Mouse (Mus musculus): Measurements from ENCODE around the gene Lrrc66.

Lrrc66 gene

GRCm38 (mm10) chr5:73632291-73632690 is at the start of gene Lrrc66:
Lrrc66 (minus strand) TSS chr5:73632526.
- in situ Hi-C loops (cut with MboI; ENCODE audit: unreplicated experiment in 2 of 2) = loop anchor here (10.0 to 25.0 kb wide), 3 partner anchors 645 to 1530 kb away; partner anchors contain the start of gene Pdgfra (in 1 of the 2)

GRCm38 (mm10) chr5:73676626-73677025 is 44.3 kb upstream of the Lrrc66 start:
- in situ Hi-C loops (cut with MboI; ENCODE audit: unreplicated experiment in 2 of 2) = loop anchor here in 1 of 2 experiments (25.0 kb wide), 1 partner anchor 1486 kb away; the partner anchor contains the start of gene Pdgfra

- in situ Hi-C loops (cut with MboI; ENCODE audit: unreplicated experiment in 2 of 2) = loop anchor here in 1 of 2 experiments (25.0 kb wide), 1 partner anchor 1487 kb away; the partner anchor contains the start of gene Pdgfra
Measured at GRCm38 (mm10) chr5:73675604-73676003, 43.3 kb upstream of the Lrrc66 start.

GRCm38 (mm10) chr5:73669386-73669785 is 37.1 kb upstream of the Lrrc66 start:
- in situ Hi-C loops (cut with MboI; ENCODE audit: unreplicated experiment in 2 of 2) = no loop called here

- in situ Hi-C loops (cut with MboI; ENCODE audit: unreplicated experiment in 2 of 2) = no loop called here
Measured at GRCm38 (mm10) chr5:73667877-73668276, 35.6 kb upstream of the Lrrc66 start.

- in situ Hi-C loops (cut with MboI; ENCODE audit: unreplicated experiment in 2 of 2) = no loop called here
Measured at GRCm38 (mm10) chr5:73666695-73667094, 34.4 kb upstream of the Lrrc66 start.

- in situ Hi-C loops (cut with MboI; ENCODE audit: unreplicated experiment in 2 of 2) = no loop called here
Measured at GRCm38 (mm10) chr5:73651855-73652201, 19.5 kb upstream of the Lrrc66 start.

GRCm38 (mm10) chr5:73651061-73651854 is 18.9 kb upstream of the Lrrc66 start, which contains the start of gene Spata18:
Spata18 (plus strand) TSS chr5:73651379.
- in situ Hi-C loops (cut with MboI; ENCODE audit: unreplicated experiment in 2 of 2) = no loop called here

GRCm38 (mm10) chr5:73650365-73650964 is 18.1 kb upstream of the Lrrc66 start:
- in situ Hi-C loops (cut with MboI; ENCODE audit: unreplicated experiment in 2 of 2) = no loop called here

GRCm38 (mm10) chr5:73647261-73647900 is 15.1 kb upstream of the Lrrc66 start, which contains the start of gene Sgcb:
Sgcb (minus strand) TSS chr5:73647790.
- in situ Hi-C loops (cut with MboI; ENCODE audit: unreplicated experiment in 2 of 2) = loop anchor here in 1 of 2 experiments (25.0 kb wide), 2 partner anchors 660 to 1515 kb away; partner anchors contain the start of gene Pdgfra

GRCm38 (mm10) chr5:73642091-73642490 is 9.8 kb upstream of the Lrrc66 start:
- in situ Hi-C loops (cut with MboI; ENCODE audit: unreplicated experiment in 2 of 2) = loop anchor here in 1 of 2 experiments (25.0 kb wide), 2 partner anchors 655 to 1520 kb away; partner anchors contain the start of gene Pdgfra

GRCm38 (mm10) chr5:73641058-73641457 is 8.7 kb upstream of the Lrrc66 start:
- in situ Hi-C loops (cut with MboI; ENCODE audit: unreplicated experiment in 2 of 2) = loop anchor here in 1 of 2 experiments (25.0 kb wide), 2 partner anchors 654 to 1521 kb away; partner anchors contain the start of gene Pdgfra

GRCm38 (mm10) chr5:73637337-73638107 is 5.2 kb upstream of the Lrrc66 start:
- in situ Hi-C loops (cut with MboI; ENCODE audit: unreplicated experiment in 2 of 2) = loop anchor here (5.0 to 25.0 kb wide), 4 partner anchors 205 to 1525 kb away; partner anchors contain the start of gene Pdgfra (in 1 of the 2)

GRCm38 (mm10) chr5:73633141-73633540 is 815 bp upstream of the Lrrc66 start:
- in situ Hi-C loops (cut with MboI; ENCODE audit: unreplicated experiment in 2 of 2) = loop anchor here (10.0 to 25.0 kb wide), 3 partner anchors 646 to 1529 kb away; partner anchors contain the start of gene Pdgfra (in 1 of the 2)

GRCm38 (mm10) chr5:73631001-73631558 is 1.2 kb downstream of the Lrrc66 start:
- in situ Hi-C loops (cut with MboI; ENCODE audit: unreplicated experiment in 2 of 2) = loop anchor here (10.0 to 25.0 kb wide), 3 partner anchors 644 to 1531 kb away; partner anchors contain the start of gene Pdgfra (in 1 of the 2)

GRCm38 (mm10) chr5:73630141-73630540 is 2.2 kb downstream of the Lrrc66 start:
- in situ Hi-C loops (cut with MboI; ENCODE audit: unreplicated experiment in 2 of 2) = loop anchor here (10.0 to 25.0 kb wide), 3 partner anchors 643 to 1532 kb away; partner anchors contain the start of gene Pdgfra (in 1 of the 2)

GRCm38 (mm10) chr5:73627991-73628390 is 4.3 kb downstream of the Lrrc66 start:
- in situ Hi-C loops (cut with MboI; ENCODE audit: unreplicated experiment in 2 of 2) = loop anchor here in 1 of 2 experiments (25.0 kb wide), 2 partner anchors 641 to 1534 kb away; partner anchors contain the start of gene Pdgfra

- in situ Hi-C loops (cut with MboI; ENCODE audit: unreplicated experiment in 2 of 2) = loop anchor here in 1 of 2 experiments (25.0 kb wide), 2 partner anchors 640 to 1535 kb away; partner anchors contain the start of gene Pdgfra
Measured at GRCm38 (mm10) chr5:73627559-73627958, 4.8 kb downstream of the Lrrc66 start.

- in situ Hi-C loops (cut with MboI; ENCODE audit: unreplicated experiment in 2 of 2) = loop anchor here in 1 of 2 experiments (25.0 kb wide), 2 partner anchors 640 to 1535 kb away; partner anchors contain the start of gene Pdgfra
Measured at GRCm38 (mm10) chr5:73626842-73627241, 5.5 kb downstream of the Lrrc66 start.

Data from v-Abl transformed pro-B cells (cell line).